Mouse (Mus musculus) limb, embryonic 11.5 days (tissue): ENCODE measurements at regions not wholly inside any gene's neighbourhood (a gene's known extent, or its start where the extent isn't known, plus 50 kb on each side); places are given as distances from the start of the nearest gene placed in this dataset.

Experiments used
- ATAC-seq: fragments of 200-750 bp; cut with Nextera tagmentation; 2 replicates; pipeline ENCODE4 v1.8.0; 2017; ENCODE audit warnings: low read depth; ENCODE audit not compliant: insufficient number of reproducible peaks, low FRiP score, low TSS enrichment
- DNase-seq: peaks from one replicate; pipeline ENCODE4 v3.0.0-alpha.2; 2015; ENCODE audit warnings: low spot score
- H3K27ac ChIP-seq: fragments of 300-500 bp; sonication (generic); replicated peaks from 2 replicates; pipeline ENCODE4 v1.5.1; 2014; ENCODE audit warnings: low read depth, mild to moderate bottlenecking, low read length
- H3K27me3 ChIP-seq: fragments of 300-500 bp; sonication (generic); 2 replicates; pipeline ENCODE4 v1.6.1; 2014; ENCODE audit warnings: mild to moderate bottlenecking, low read length, mixed read lengths; ENCODE audit not compliant: control insufficient read depth, insufficient read depth
- H3K36me3 ChIP-seq: fragments of 300-500 bp; sonication (generic); 2 replicates; pipeline ENCODE4 v1.6.1; 2014; ENCODE audit warnings: mild to moderate bottlenecking, low read length, moderate library complexity, mixed read lengths; ENCODE audit not compliant: control insufficient read depth, insufficient read depth
- H3K4me1 ChIP-seq: fragments of 300-500 bp; sonication (generic); 2 replicates; pipeline ENCODE4 v1.6.1; 2014; ENCODE audit warnings: low read length, mixed read lengths; ENCODE audit not compliant: control insufficient read depth, insufficient read depth
- H3K4me2 ChIP-seq: fragments of 300-500 bp; sonication (generic); 2 replicates; pipeline ENCODE4 v1.6.1; 2014; ENCODE audit warnings: low read depth, mild to moderate bottlenecking, moderate library complexity; ENCODE audit not compliant: severe bottlenecking
- H3K4me3 ChIP-seq: fragments of 300-500 bp; sonication (generic); 2 replicates; pipeline ENCODE4 v1.5.1; 2014; ENCODE audit warnings: low read depth, low read length
- H3K9ac ChIP-seq: fragments of 300-500 bp; sonication (generic); 2 replicates; pipeline ENCODE4 v1.6.1; 2014; ENCODE audit warnings: mild to moderate bottlenecking, low read length
- H3K9me3 ChIP-seq: fragments of 300-500 bp; sonication (generic); 2 replicates; pipeline ENCODE4 v1.6.1; 2016; ENCODE audit warnings: low read length; ENCODE audit not compliant: control insufficient read depth
- WGBS: fragments of 180-500 bp; shearing (Covaris S2); extraction: QIAGEN DNeasy Blood & Tissue Kit; methylation state at CpG from one replicate; pipeline ENCODE4 v1.1.7; 2014; 5-methylcytosine and 5-hydroxymethylcytosine counted together

GRCm38 (mm10) chr3:143087786-143088185 is 206.0 kb upstream of the Pkn2 start:
- ATAC-seq, result no peak
- no peak overlapping the region for H3K27ac ChIP-seq
- H3K36me3 ChIP-seq, result no peaks in the 10 kb centered on the region
- no peaks in the 10 kb centered on the region for H3K9me3 ChIP-seq
- H3K4me3 ChIP-seq, result no peak overlapping the region
- H3K4me2 ChIP-seq, result no peak overlapping the region
- no peaks in the 10 kb centered on the region for H3K4me1 ChIP-seq
- DNase-seq, result no peak
- no peak overlapping the region for H3K9ac ChIP-seq
- no peaks in the 10 kb centered on the region for H3K27me3 ChIP-seq
- 75% methylated on average over 3 of the region's 3 CpGs for WGBS

DNA sequence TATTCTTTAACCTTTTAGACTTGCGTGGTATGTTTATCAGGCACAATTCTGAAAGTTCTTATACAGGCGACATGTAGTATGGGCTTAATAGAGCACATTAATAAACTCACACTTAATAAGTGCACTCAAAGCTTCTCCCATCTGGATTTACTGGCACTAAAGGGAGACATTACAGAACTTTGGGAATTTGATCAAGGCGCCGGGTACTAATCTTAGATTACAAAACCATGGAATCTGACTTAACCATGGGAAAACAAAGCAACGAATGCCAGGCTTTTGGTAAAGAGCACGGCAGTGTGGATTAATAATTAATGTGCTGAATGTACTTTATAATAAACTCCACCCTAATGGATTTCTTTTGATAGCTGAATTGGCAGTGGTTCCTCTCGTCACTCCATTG is 196.5 kb upstream of the Pkn2 start:
- H3K9ac ChIP-seq, result no peak overlapping the region
- ATAC-seq (no peak), DNase-seq (no peak)
- H3K9me3 ChIP-seq, result no peaks in the 10 kb centered on the region
- no peaks in the 10 kb centered on the region for H3K4me1 ChIP-seq
- WGBS, result 91% methylated on average over 7 of the region's 7 CpGs
- no peak overlapping the region for H3K27ac ChIP-seq
- H3K4me3 ChIP-seq, result no peak overlapping the region
- no peaks in the 10 kb centered on the region for H3K27me3 ChIP-seq
- H3K4me2 ChIP-seq, result no peak overlapping the region
- H3K36me3 ChIP-seq, result no peaks in the 10 kb centered on the region

DNA sequence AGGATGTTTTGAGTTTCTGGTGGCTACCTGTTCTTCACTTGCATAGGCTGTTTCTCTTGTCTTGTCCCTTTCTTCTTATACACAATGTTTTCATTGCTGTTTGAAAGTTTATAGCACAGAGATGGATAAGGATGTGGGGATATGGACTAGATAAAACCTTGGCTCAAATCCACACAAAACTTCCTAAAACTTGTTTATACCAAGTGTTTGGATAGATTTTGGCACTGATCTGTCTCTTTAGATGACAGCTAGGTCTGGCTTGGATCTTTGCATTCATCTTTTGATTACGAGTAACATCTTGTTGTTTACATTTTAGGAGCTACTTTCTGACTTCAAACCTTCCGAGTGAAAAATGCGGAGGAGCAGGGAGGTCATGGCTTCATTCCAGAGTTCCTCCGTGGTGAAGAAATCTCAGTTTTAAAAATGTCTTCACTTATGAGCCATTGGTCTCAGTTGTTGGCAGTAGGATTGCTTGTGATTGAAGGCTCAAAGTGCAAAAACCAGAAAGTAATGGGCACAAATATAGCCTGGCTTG is 190.1 kb upstream of the Pkn2 start:
- Histone ChIP-seq H3K36me3 (no peaks in the 10 kb centered on the region), H3K4me3 (no peak overlapping the region), H3K27ac (no peak overlapping the region), H3K4me1 (no peaks in the 10 kb centered on the region), H3K4me2 (no peak overlapping the region), H3K9ac (no peak overlapping the region), H3K9me3 (no peaks in the 10 kb centered on the region), H3K27me3 (no peaks in the 10 kb centered on the region)
- 88% methylated on average over 4 of the region's 4 CpGs for WGBS
- DNase-seq (no peak), ATAC-seq (no peak)

- H3K4me1 ChIP-seq, result no peaks in the 10 kb centered on the region
- DNase-seq, result no peak
- no peak overlapping the region for H3K27ac ChIP-seq
- 94% methylated on average over 3 of the region's 3 CpGs for WGBS
- no peaks in the 10 kb centered on the region for H3K27me3 ChIP-seq
- H3K9me3 ChIP-seq, result no peaks in the 10 kb centered on the region
- H3K9ac ChIP-seq, result no peak overlapping the region
- H3K36me3 ChIP-seq, result no peaks in the 10 kb centered on the region
- no peak for ATAC-seq
- no peak overlapping the region for H3K4me3 ChIP-seq
- H3K4me2 ChIP-seq, result no peak overlapping the region
Observed at GRCm38 (mm10) chr3:143054858-143055257, 173.1 kb upstream of the Pkn2 start.

- H3K27ac ChIP-seq, result no peak overlapping the region
- WGBS, result 65% methylated on average over 11 of the region's 11 CpGs
- no peak overlapping the region for H3K4me2 ChIP-seq
- no peaks in the 10 kb centered on the region for H3K9me3 ChIP-seq
- no peaks in the 10 kb centered on the region for H3K27me3 ChIP-seq
- no peaks in the 10 kb centered on the region for H3K36me3 ChIP-seq
- no peaks in the 10 kb centered on the region for H3K4me1 ChIP-seq
- H3K4me3 ChIP-seq, result no peak overlapping the region
- ATAC-seq (no peak), DNase-seq (no peak)
- no peak overlapping the region for H3K9ac ChIP-seq
Observed at GRCm38 (mm10) chr3:143053286-143053993, 171.6 kb upstream of the Pkn2 start.

GRCm38 (mm10) chr3:143040666-143041065 is 158.9 kb upstream of the Pkn2 start:
- H3K9ac ChIP-seq, result no peak overlapping the region
- 91% methylated on average over 3 of the region's 3 CpGs for WGBS
- H3K4me3 ChIP-seq, result no peak overlapping the region
- H3K27me3 ChIP-seq, result no peaks in the 10 kb centered on the region
- no peaks in the 10 kb centered on the region for H3K36me3 ChIP-seq
- DNase-seq, result no peak
- H3K4me2 ChIP-seq, result no peak overlapping the region
- no peak overlapping the region for H3K27ac ChIP-seq
- no peaks in the 10 kb centered on the region for H3K4me1 ChIP-seq
- no peaks in the 10 kb centered on the region for H3K9me3 ChIP-seq
- ATAC-seq, result no peak

- DNase-seq, result no peak
Observed at GRCm38 (mm10) chr3:143036108-143036507, 154.3 kb upstream of the Pkn2 start.

GRCm38 (mm10) chr3:143034588-143034987 is 152.8 kb upstream of the Pkn2 start:
- no peak for ATAC-seq
- Histone ChIP-seq H3K36me3 (no peaks in the 10 kb centered on the region), H3K9me3 (no peaks in the 10 kb centered on the region), H3K9ac (no peak overlapping the region), H3K27me3 (no peaks in the 10 kb centered on the region), H3K4me1 (no peaks in the 10 kb centered on the region), H3K4me3 (no peak overlapping the region), H3K4me2 (no peak overlapping the region), H3K27ac (no peak overlapping the region)
- 86% methylated on average over 9 of the region's 9 CpGs for WGBS
- no peak for DNase-seq

More at GRCm38 (mm10) chr3:143036108-143036507, 154.3 kb upstream of the Pkn2 start:
- no peaks in the 10 kb centered on the region for H3K36me3 ChIP-seq
- WGBS, result 84% methylated on average over 1 of the region's 1 CpGs
- H3K4me2 ChIP-seq, result no peak overlapping the region
- H3K9ac ChIP-seq, result no peak overlapping the region
- no peaks in the 10 kb centered on the region for H3K27me3 ChIP-seq
- H3K9me3 ChIP-seq, result no peaks in the 10 kb centered on the region
- H3K4me3 ChIP-seq, result no peak overlapping the region
- no peaks in the 10 kb centered on the region for H3K4me1 ChIP-seq
- ATAC-seq, result no peak
- H3K27ac ChIP-seq, result no peak overlapping the region

- no peaks in the 10 kb centered on the region for H3K36me3 ChIP-seq
- no peak overlapping the region for H3K4me2 ChIP-seq
- no peaks in the 10 kb centered on the region for H3K4me1 ChIP-seq
- no peak overlapping the region for H3K27ac ChIP-seq
- no peaks in the 10 kb centered on the region for H3K27me3 ChIP-seq
- ATAC-seq (no peak), DNase-seq (no peak)
- H3K9me3 ChIP-seq, result no peaks in the 10 kb centered on the region
- no peak overlapping the region for H3K4me3 ChIP-seq
- no peak overlapping the region for H3K9ac ChIP-seq
- WGBS, result 74% methylated on average over 4 of the region's 4 CpGs
Observed at GRCm38 (mm10) chr3:143022486-143022885, 140.7 kb upstream of the Pkn2 start.
